Mouse (Mus musculus) megakaryocyte, embryonic 14.5 days (primary cell): ENCODE data around the gene Dleu7. TPM values are rescaled to one million over a fixed set of nuclear protein-coding genes. Genes with fewer than 3 reads are reported as not detected.

Experiments
- H3K27me3 ChIP-seq: replicated peaks from 2 replicates; pipeline ENCODE3; 2012; ENCODE audit warnings: inconsistent platforms
- H3K36me3 ChIP-seq: replicated peaks from 2 replicates; pipeline ENCODE3; 2012; ENCODE audit warnings: low read length, inconsistent platforms, mixed read lengths
- H3K4me1 ChIP-seq: 2 replicates; pipeline ENCODE4 v1.6.1; 2012; ENCODE audit warnings: inconsistent platforms
- H3K4me3 ChIP-seq: replicated peaks from 2 replicates; pipeline ENCODE3; 2012; ENCODE audit warnings: moderate library complexity, mild to moderate bottlenecking, inconsistent platforms
- H3K9me3 ChIP-seq: 2 replicates; pipeline ENCODE4 v1.6.1; 2012; ENCODE audit warnings: inconsistent platforms
- FLI1 ChIP-seq: IDR thresholded peaks from 2 replicates; pipeline ENCODE4 v1.6.1; 2012; ENCODE audit warnings: low read length, inconsistent platforms, mixed read lengths
- GATA1 ChIP-seq: IDR thresholded peaks from 3 replicates; pipeline ENCODE4 v1.6.1; 2012; ENCODE audit warnings: mixed read lengths, low read length, inconsistent platforms, borderline replicate concordance
- polyA plus RNA-seq: library from polyadenylated mRNA; stranded (reverse); fragments of >175 nt; gene quantifications from 2 replicates; pipeline ENCODE4 v1.2.3, GENCODE M21; 2012; ENCODE audit warnings: low replicate concordance; ENCODE audit not compliant: insufficient read depth

Dleu7 gene
- polyA plus RNA-seq = 0.07 TPM in 1 of 2 replicates, not detected in the other

- H3K4me1 ChIP-seq = peaks cover 7% of the 10 kb centered on the region
- no peak for TF ChIP-seq FLI1
- TF ChIP-seq GATA1 = no peak
- H3K27me3 ChIP-seq = peaks cover 33% of the 10 kb centered on the region
- H3K36me3 ChIP-seq = no peaks in the 10 kb centered on the region
- H3K4me3 ChIP-seq = peak within 1 kb of the TSS; percentile 64
- H3K9me3 ChIP-seq = peaks cover 13% of the 10 kb centered on the region
These were observed at the start of gene Dleu7, which contains the start of gene Rnaseh2b for GRCm38 (mm10) chr14:62292488-62293339. TSS of gene Dleu7 (minus strand) at chr14:62293047. TSS of gene Rnaseh2b (plus strand) at chr14:62292589.

DNA sequence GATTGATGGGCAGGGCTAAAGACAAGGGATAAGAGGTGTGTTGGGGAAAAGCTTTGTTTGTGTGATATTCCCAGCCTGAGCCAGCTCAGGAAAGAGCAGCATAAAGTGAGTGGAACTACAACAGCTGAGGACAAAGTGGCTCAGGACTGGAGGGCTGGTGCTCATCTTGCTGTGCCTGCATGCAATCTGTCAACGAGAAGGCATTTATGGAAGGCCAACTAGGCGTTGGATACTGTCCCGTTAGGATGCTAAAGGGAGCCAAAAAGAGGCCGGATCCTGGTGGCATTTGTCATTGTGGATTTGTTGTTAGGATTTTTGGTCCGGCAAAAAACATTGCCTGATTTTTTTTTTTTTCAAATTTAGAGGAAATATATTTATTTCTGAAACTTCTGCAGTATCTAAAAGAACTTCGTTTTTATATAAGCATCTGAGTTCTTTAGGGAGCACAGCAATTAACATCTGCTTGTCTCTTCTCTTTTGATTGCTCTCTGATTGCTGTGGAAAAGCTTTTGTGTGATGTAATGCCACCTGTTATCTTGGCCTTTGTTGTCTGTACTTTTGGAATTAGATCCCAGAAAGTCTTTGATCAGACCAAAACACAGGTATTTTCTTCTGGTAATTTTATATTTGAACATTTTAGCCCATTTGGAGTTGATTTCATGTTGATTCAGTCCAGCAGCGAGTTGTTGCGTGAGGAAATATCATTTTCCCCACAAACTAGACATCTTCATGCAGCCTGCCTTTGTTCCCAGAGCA is 49.2 kb upstream of the Dleu7 start:
- no peaks in the 10 kb centered on the region for H3K9me3 ChIP-seq
- H3K4me3 ChIP-seq = peak overlapping the region; percentile 78
- H3K27me3 ChIP-seq = no peaks in the 10 kb centered on the region
- H3K4me1 ChIP-seq = peaks cover 77% of the 10 kb centered on the region
- H3K36me3 ChIP-seq = peaks cover 12% of the 10 kb centered on the region
- no peak for TF ChIP-seq GATA1
- TF ChIP-seq FLI1 = no peak

- Histone ChIP-seq H3K4me1 (peaks cover 82% of the 10 kb centered on the region), H3K27me3 (no peaks in the 10 kb centered on the region), H3K9me3 (no peaks in the 10 kb centered on the region), H3K36me3 (peaks cover 9% of the 10 kb centered on the region), H3K4me3 (no peak overlapping the region)
- no peak for TF ChIP-seq GATA1
- no peak for TF ChIP-seq FLI1
These were observed 46.3 kb upstream of the Dleu7 start for GRCm38 (mm10) chr14:62339196-62339595.

DNA sequence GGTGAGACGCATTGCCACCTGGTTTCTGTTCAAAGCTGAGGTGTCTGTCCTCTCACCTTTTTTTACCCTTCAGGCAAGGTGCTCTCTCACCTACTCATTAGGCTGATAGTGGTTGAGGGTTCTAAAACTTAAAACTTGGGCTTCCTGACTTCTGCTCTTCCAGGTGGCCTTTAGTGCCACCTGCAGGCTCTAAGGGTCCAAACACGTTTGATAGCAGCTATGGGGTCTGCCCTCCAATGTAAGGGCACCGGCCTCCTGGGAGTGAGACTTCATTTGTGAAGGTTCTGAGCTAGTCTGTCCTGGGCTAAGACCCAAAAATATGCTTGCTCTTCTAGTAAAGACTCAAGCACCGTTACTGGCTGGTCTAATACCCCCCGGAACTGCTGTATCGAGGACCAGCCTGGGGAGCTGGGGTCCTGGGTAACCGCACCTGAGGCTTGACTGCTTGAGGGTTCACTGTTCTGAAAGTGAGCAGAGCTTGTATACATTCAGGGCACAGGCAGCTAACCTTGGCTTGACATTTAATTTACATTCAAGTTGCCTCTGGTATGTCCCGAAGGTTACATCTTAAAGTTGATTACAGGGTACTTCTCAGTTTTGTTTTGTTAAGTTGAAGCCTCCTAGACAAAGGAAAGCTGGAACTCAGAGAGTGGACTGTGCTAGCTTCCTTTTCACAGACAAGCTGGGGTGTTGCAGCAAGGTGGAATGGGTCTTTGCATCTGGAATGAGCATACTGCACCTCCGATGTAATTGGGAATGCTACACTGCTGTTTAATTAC is 41.3 kb upstream of the Dleu7 start:
- H3K4me3 ChIP-seq = no peak overlapping the region
- peaks cover 59% of the 10 kb centered on the region for H3K4me1 ChIP-seq

DNA sequence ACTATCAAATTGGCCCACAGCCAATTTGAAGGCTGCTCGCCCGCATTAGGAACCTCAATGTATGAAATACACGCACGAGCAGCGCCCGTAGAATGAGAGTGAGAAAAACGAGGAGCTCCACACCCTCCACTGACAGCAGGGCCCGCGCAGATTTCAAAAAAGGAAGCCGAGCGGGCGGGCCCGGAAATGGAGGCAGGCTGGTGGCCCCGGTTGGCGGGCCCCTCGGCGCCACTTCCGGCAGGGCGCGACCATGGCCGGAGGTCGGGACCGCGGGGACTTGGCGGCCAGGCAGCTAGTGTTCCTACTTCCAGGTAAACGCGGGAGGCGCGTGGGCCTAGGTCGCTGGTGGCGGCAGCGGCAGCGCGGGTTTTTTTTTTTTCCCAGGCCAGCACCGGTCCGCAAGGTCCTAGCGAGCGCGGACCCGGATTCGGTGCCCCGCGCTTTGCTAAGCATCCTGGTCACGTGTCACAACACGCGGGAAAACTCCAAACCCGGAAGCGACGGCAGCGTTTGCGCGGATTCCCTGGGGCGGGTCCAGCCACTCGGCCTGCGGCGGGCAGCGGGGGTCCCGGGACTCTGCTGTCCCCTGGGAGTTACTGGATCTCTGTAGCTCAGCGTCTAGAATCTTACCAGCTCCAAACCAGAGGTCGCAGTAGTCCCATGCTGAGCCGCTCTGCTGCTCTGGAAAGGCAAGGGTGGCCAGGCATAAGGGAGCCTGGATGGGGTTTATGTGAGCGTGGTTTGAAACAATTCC is 39.2 kb upstream of the Dleu7 start:
- peaks cover 2% of the 10 kb centered on the region for H3K36me3 ChIP-seq
- no peaks in the 10 kb centered on the region for H3K27me3 ChIP-seq
- TF ChIP-seq GATA1 (no peak), FLI1 (peak; percentile 91; the same call in 1 of the 2 replicates)
- peak overlapping the region; percentile 92 for H3K4me3 ChIP-seq
- no peaks in the 10 kb centered on the region for H3K9me3 ChIP-seq
- peaks cover 47% of the 10 kb centered on the region for H3K4me1 ChIP-seq

More for the DNA sequence above, 41.3 kb upstream of the Dleu7 start:
- no peaks in the 10 kb centered on the region for H3K9me3 ChIP-seq
- no peak for TF ChIP-seq FLI1
- TF ChIP-seq GATA1 = no peak
- H3K36me3 ChIP-seq = peaks cover 6% of the 10 kb centered on the region
- H3K27me3 ChIP-seq = no peaks in the 10 kb centered on the region

- Histone ChIP-seq H3K36me3 (peaks cover 1% of the 10 kb centered on the region), H3K27me3 (no peaks in the 10 kb centered on the region), H3K4me3 (peak overlapping the region; percentile 92), H3K9me3 (no peaks in the 10 kb centered on the region), H3K4me1 (peaks cover 47% of the 10 kb centered on the region)
- TF ChIP-seq FLI1 (no peak), GATA1 (no peak)
These were observed 38.6 kb upstream of the Dleu7 start for GRCm38 (mm10) chr14:62331457-62331856.

- TF ChIP-seq FLI1 (no peak), GATA1 (no peak)
- Histone ChIP-seq H3K9me3 (0 out of 2 replicates have a peak, but pooled peaks cover 7% of the 10 kb centered on the region), H3K27me3 (no peaks in the 10 kb centered on the region), H3K4me3 (no peak overlapping the region), H3K36me3 (no peaks in the 10 kb centered on the region), H3K4me1 (peaks cover 35% of the 10 kb centered on the region)
These were observed 36.8 kb upstream of the Dleu7 start for GRCm38 (mm10) chr14:62329631-62330030.

DNA sequence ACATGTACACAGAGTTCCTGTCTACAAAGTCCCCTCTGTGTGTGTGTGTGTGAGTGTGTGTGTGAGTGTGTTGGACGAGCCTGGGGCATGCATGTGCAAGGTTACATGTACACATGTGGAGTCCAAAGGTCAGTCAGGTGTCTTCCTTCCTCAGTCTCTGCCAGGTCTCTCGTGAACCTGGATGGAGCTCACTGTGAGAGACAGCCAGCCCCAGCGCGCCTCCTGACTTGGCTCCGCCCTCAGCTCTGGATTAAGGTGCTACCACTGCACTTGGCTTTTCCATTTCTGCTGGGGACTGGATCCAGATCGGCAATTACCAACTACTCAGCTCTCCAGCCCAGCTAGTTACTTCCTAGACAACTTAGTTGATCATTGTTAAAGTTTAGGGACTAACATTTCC is 35.8 kb upstream of the Dleu7 start:
- Histone ChIP-seq H3K9me3 (0 out of 2 replicates have a peak, but pooled peaks cover 7% of the 10 kb centered on the region), H3K27me3 (no peaks in the 10 kb centered on the region)
- TF ChIP-seq GATA1 (no peak), FLI1 (no peak)

More for the DNA sequence above, 35.8 kb upstream of the Dleu7 start:
- H3K4me1 ChIP-seq = peaks cover 25% of the 10 kb centered on the region
- H3K4me3 ChIP-seq = no peak overlapping the region
- no peaks in the 10 kb centered on the region for H3K36me3 ChIP-seq
